Mouse (Mus musculus) stomach, embryonic 15.5 days (tissue): Measurements from ENCODE around the gene Naa80. TPM values are rescaled to one million over a fixed set of nuclear protein-coding genes. Genes with fewer than 3 reads are reported as not detected.

ENCODE experiments used
- ATAC-seq: fragments of 200-750 bp; cut with Nextera tagmentation; 2 replicates; pipeline ENCODE4 v1.8.0; 2017; ENCODE audit warnings: low read depth, moderate number of reproducible peaks, moderate TSS enrichment; ENCODE audit not compliant: insufficient read depth, low FRiP score
- H3K27ac ChIP-seq: fragments of 300-500 bp; sonication (generic); 2 replicates; pipeline ENCODE4 v1.5.1; 2015; ENCODE audit warnings: mild to moderate bottlenecking, inconsistent platforms
- H3K27me3 ChIP-seq: fragments of 300-500 bp; sonication (generic); replicated peaks from 2 replicates; pipeline ENCODE4 v1.6.1; 2015; ENCODE audit warnings: inconsistent platforms
- H3K36me3 ChIP-seq: fragments of 300-500 bp; sonication (generic); 2 replicates; pipeline ENCODE4 v1.6.1; 2015; ENCODE audit warnings: inconsistent platforms
- H3K4me1 ChIP-seq: fragments of 300-500 bp; sonication (generic); 2 replicates; pipeline ENCODE4 v1.6.1; 2015; ENCODE audit warnings: inconsistent platforms
- H3K4me2 ChIP-seq: fragments of 300-500 bp; sonication (generic); 2 replicates; pipeline ENCODE4 v1.6.1; 2015; ENCODE audit warnings: mild to moderate bottlenecking, inconsistent platforms
- H3K4me3 ChIP-seq: fragments of 300-500 bp; sonication (generic); replicated peaks from 2 replicates; pipeline ENCODE4 v1.5.1; 2015; ENCODE audit warnings: inconsistent platforms
- H3K9ac ChIP-seq: fragments of 300-500 bp; sonication (generic); 2 replicates; pipeline ENCODE4 v1.6.1; 2015; ENCODE audit warnings: inconsistent platforms
- H3K9me3 ChIP-seq: fragments of 300-500 bp; sonication (generic); 2 replicates; pipeline ENCODE4 v1.6.1; 2016; ENCODE audit warnings: inconsistent platforms
- WGBS: fragments of 180-500 bp; shearing (Covaris S2); methylation state at CpG from one replicate; pipeline ENCODE4 v1.1.7; 2015; 5-methylcytosine and 5-hydroxymethylcytosine counted together
- polyA plus RNA-seq: library from polyadenylated mRNA; unstranded; fragments of >200 nt; fragmentation: Nextera tagmentation; extraction: Ambion mirVana; gene quantifications from 2 replicates; pipeline ENCODE4 v1.2.1, GENCODE M21; 2015

Naa80 gene
- polyA plus RNA-seq, 1 experiment from 2014 or later: 18.6 TPM

- peaks cover 25% of the 10 kb centered on the region for H3K36me3 ChIP-seq
- H3K27me3 ChIP-seq: no peaks in the 10 kb centered on the region
- no peak for ATAC-seq
- no peak overlapping the region for H3K4me2 ChIP-seq
- H3K4me3 ChIP-seq: no peak overlapping the region
- 87% methylated on average over 11 of the region's 11 CpGs for WGBS
- peaks cover 31% of the 10 kb centered on the region for H3K4me1 ChIP-seq
- no peak overlapping the region for H3K27ac ChIP-seq
- no peak overlapping the region for H3K9ac ChIP-seq
- H3K9me3 ChIP-seq: no peaks in the 10 kb centered on the region
These were observed 35.4 kb upstream of the Naa80 start for GRCm38 (mm10) chr9:107543299-107543698.

GRCm38 (mm10) chr9:107544196-107544700 is 34.4 kb upstream of the Naa80 start:
- H3K27ac ChIP-seq: no peak overlapping the region
- no peak overlapping the region for H3K4me3 ChIP-seq
- WGBS: 94% methylated on average over 17 of the region's 17 CpGs
- no peaks in the 10 kb centered on the region for H3K9me3 ChIP-seq
- H3K9ac ChIP-seq: no peak overlapping the region
- no peaks in the 10 kb centered on the region for H3K27me3 ChIP-seq
- H3K36me3 ChIP-seq: peaks cover 16% of the 10 kb centered on the region
- ATAC-seq: no peak
- peaks cover 31% of the 10 kb centered on the region for H3K4me1 ChIP-seq
- no peak overlapping the region for H3K4me2 ChIP-seq

GRCm38 (mm10) chr9:107544729-107545128 is 34.0 kb upstream of the Naa80 start:
- no peaks in the 10 kb centered on the region for H3K27me3 ChIP-seq
- H3K9me3 ChIP-seq: no peaks in the 10 kb centered on the region
- no peak overlapping the region for H3K27ac ChIP-seq
- H3K9ac ChIP-seq: no peak overlapping the region
- 95% methylated on average over 12 of the region's 12 CpGs for WGBS
- peaks cover 31% of the 10 kb centered on the region for H3K4me1 ChIP-seq
- no peak for ATAC-seq
- peaks cover 12% of the 10 kb centered on the region for H3K36me3 ChIP-seq
- no peak overlapping the region for H3K4me2 ChIP-seq
- H3K4me3 ChIP-seq: no peak overlapping the region

- Histone ChIP-seq H3K9ac (no peak overlapping the region), H3K27me3 (no peaks in the 10 kb centered on the region), H3K4me2 (no peak overlapping the region), H3K27ac (no peak overlapping the region), H3K36me3 (peaks cover 8% of the 10 kb centered on the region), H3K4me3 (no peak overlapping the region), H3K4me1 (peaks cover 35% of the 10 kb centered on the region), H3K9me3 (no peaks in the 10 kb centered on the region)
- no peak for ATAC-seq
- WGBS: 78% methylated on average over 10 of the region's 10 CpGs
These were observed 33.5 kb upstream of the Naa80 start for GRCm38 (mm10) chr9:107545199-107545598.

- no peak overlapping the region for H3K9ac ChIP-seq
- H3K36me3 ChIP-seq: peaks cover 7% of the 10 kb centered on the region
- ATAC-seq: no peak
- no peak overlapping the region for H3K4me2 ChIP-seq
- 11% methylated on average over 3 of the region's 3 CpGs for WGBS
- peaks cover 38% of the 10 kb centered on the region for H3K4me1 ChIP-seq
- no peaks in the 10 kb centered on the region for H3K9me3 ChIP-seq
- no peaks in the 10 kb centered on the region for H3K27me3 ChIP-seq
- H3K4me3 ChIP-seq: no peak overlapping the region
- H3K27ac ChIP-seq: no peak overlapping the region
These were observed 33.1 kb upstream of the Naa80 start for GRCm38 (mm10) chr9:107545602-107546001.

GRCm38 (mm10) chr9:107547026-107547425 is 31.7 kb upstream of the Naa80 start, which contains the start of gene Zmynd10:
Zmynd10 (plus strand) TSS chr9:107547298.
- Histone ChIP-seq H3K27me3 (no peaks in the 10 kb centered on the region), H3K4me1 (peaks cover 41% of the 10 kb centered on the region), H3K36me3 (peaks cover 7% of the 10 kb centered on the region), H3K27ac (no peak within 1 kb of the TSS), H3K4me2 (peak within 1 kb of the TSS; percentile 52), H3K9ac (no peak within 1 kb of the TSS), H3K9me3 (no peaks in the 10 kb centered on the region), H3K4me3 (no peak within 1 kb of the TSS; the same call in 1 of the 2 replicates)
- peak; percentile 57 for ATAC-seq
- WGBS: 2% methylated on average over 20 of the region's 20 CpGs

- Histone ChIP-seq H3K27ac (no peak overlapping the region), H3K9me3 (no peaks in the 10 kb centered on the region), H3K4me2 (no peak overlapping the region), H3K4me1 (peaks cover 47% of the 10 kb centered on the region), H3K9ac (no peak overlapping the region), H3K36me3 (peaks cover 7% of the 10 kb centered on the region), H3K4me3 (no peak overlapping the region), H3K27me3 (no peaks in the 10 kb centered on the region)
- WGBS: 72% methylated on average over 5 of the region's 5 CpGs
- no peak for ATAC-seq
These were observed 30.7 kb upstream of the Naa80 start for GRCm38 (mm10) chr9:107547957-107548356.

GRCm38 (mm10) chr9:107548820-107549219 is 29.9 kb upstream of the Naa80 start:
- H3K36me3 ChIP-seq: peaks cover 5% of the 10 kb centered on the region; the same call in 1 of the 2 replicates
- no peak overlapping the region for H3K4me2 ChIP-seq
- ATAC-seq: no peak
- H3K27ac ChIP-seq: no peak overlapping the region
- H3K4me1 ChIP-seq: peaks cover 51% of the 10 kb centered on the region
- no peaks in the 10 kb centered on the region for H3K27me3 ChIP-seq
- 87% methylated on average over 10 of the region's 10 CpGs for WGBS
- H3K4me3 ChIP-seq: no peak overlapping the region
- no peak overlapping the region for H3K9ac ChIP-seq
- no peaks in the 10 kb centered on the region for H3K9me3 ChIP-seq

GRCm38 (mm10) chr9:107549297-107550074 is 29.2 kb upstream of the Naa80 start:
- no peak overlapping the region for H3K9ac ChIP-seq
- H3K27me3 ChIP-seq: no peaks in the 10 kb centered on the region
- no peaks in the 10 kb centered on the region for H3K9me3 ChIP-seq
- ATAC-seq: no peak
- no peak overlapping the region for H3K27ac ChIP-seq
- H3K36me3 ChIP-seq: no peaks in the 10 kb centered on the region; the same call in 1 of the 2 replicates
- WGBS: 80% methylated on average over 20 of the region's 20 CpGs
- H3K4me2 ChIP-seq: no peak overlapping the region
- peaks cover 53% of the 10 kb centered on the region for H3K4me1 ChIP-seq
- H3K4me3 ChIP-seq: no peak overlapping the region

GRCm38 (mm10) chr9:107550491-107551116 is 28.1 kb upstream of the Naa80 start:
- Histone ChIP-seq H3K9me3 (no peaks in the 10 kb centered on the region), H3K36me3 (no peaks in the 10 kb centered on the region), H3K27ac (peak overlapping the region; percentile 82; the same call in 1 of the 2 replicates), H3K27me3 (no peaks in the 10 kb centered on the region), H3K4me3 (peak overlapping the region; percentile 55), H3K4me2 (peak overlapping the region; percentile 95), H3K4me1 (peaks cover 55% of the 10 kb centered on the region), H3K9ac (peak overlapping the region; percentile 57; the same call in 1 of the 2 replicates)
- 38% methylated on average over 23 of the region's 23 CpGs for WGBS
- no peak for ATAC-seq

- H3K9ac ChIP-seq: peak within 1 kb of the TSS; percentile 57
- H3K4me3 ChIP-seq: peak within 1 kb of the TSS; percentile 55
- H3K27ac ChIP-seq: peak within 1 kb of the TSS; percentile 82
- peak; percentile 43 for ATAC-seq
- under 1% methylated on average over 63 of the region's 63 CpGs for WGBS
- peak within 1 kb of the TSS; percentile 95 for H3K4me2 ChIP-seq
- H3K4me1 ChIP-seq: peaks cover 61% of the 10 kb centered on the region
- H3K36me3 ChIP-seq: no peaks in the 10 kb centered on the region
- no peaks in the 10 kb centered on the region for H3K9me3 ChIP-seq
- H3K27me3 ChIP-seq: no peaks in the 10 kb centered on the region
These were observed 27.4 kb upstream of the Naa80 start, which contains the start of gene Rassf1 for GRCm38 (mm10) chr9:107551117-107551889. Rassf1 (plus strand) TSS chr9:107551555.
